Mouse (Mus musculus): Measurements from ENCODE around the gene Pkig. TPM values are rescaled to one million over a fixed set of nuclear protein-coding genes. Genes with fewer than 3 reads are reported as not detected.
A peak's percentile ranks its signal among the peaks of the same experiment; 100 is the strongest.
"Not testable (repeated sequence)": the region's sequence is repeated elsewhere in the genome, so short reads cannot be mapped to it uniquely, and the experiment has no call there.

Pkig gene
- total RNA-seq, 1 experiment from 2014 or later = 47.7 TPM

- DNase-seq = no peak
Measured at GRCm38 (mm10) chr2:163643576-163643971, 14.6 kb upstream of the Pkig start.

- DNase-seq = no peak
Measured at GRCm38 (mm10) chr2:163644047-163644446, 14.1 kb upstream of the Pkig start.

GRCm38 (mm10) chr2:163644575-163645385 is 13.4 kb upstream of the Pkig start, which contains the start of gene Serinc3:
Gene Serinc3 (minus strand): TSS chr2:163645131.
- peak; percentile 99 for DNase-seq

- no peak for DNase-seq
Measured at GRCm38 (mm10) chr2:163645700-163646460, 12.3 kb upstream of the Pkig start.

GRCm38 (mm10) chr2:163646461-163647080 is 11.6 kb upstream of the Pkig start:
- no peak for DNase-seq

GRCm38 (mm10) chr2:163655699-163656098 is 2.5 kb upstream of the Pkig start:
- DNase-seq = not testable (repeated sequence)

- DNase-seq = no peak
Measured at GRCm38 (mm10) chr2:163657486-163657885, 700 bp upstream of the Pkig start.

GRCm38 (mm10) chr2:163658941-163659340 is 755 bp downstream of the Pkig start:
- DNase-seq = no peak

- no peak for DNase-seq
Measured at GRCm38 (mm10) chr2:163659431-163659830, 1.2 kb downstream of the Pkig start.

GRCm38 (mm10) chr2:163660103-163660701 is 2.0 kb downstream of the Pkig start:
- DNase-seq = no peak

- DNase-seq = no peak
Measured at GRCm38 (mm10) chr2:163661371-163661850, 3.2 kb downstream of the Pkig start.

GRCm38 (mm10) chr2:163662076-163662475 is 3.9 kb downstream of the Pkig start:
- no peak for DNase-seq

- DNase-seq = no peak
Measured at GRCm38 (mm10) chr2:163662698-163663221, 4.6 kb downstream of the Pkig start.

GRCm38 (mm10) chr2:163663930-163664329 is 5.7 kb downstream of the Pkig start:
- no peak for DNase-seq

- no peak for DNase-seq
Measured at GRCm38 (mm10) chr2:163667045-163667444, 8.9 kb downstream of the Pkig start.

GRCm38 (mm10) chr2:163670872-163671594 is 12.8 kb downstream of the Pkig start:
- DNase-seq = no peak

- no peak for DNase-seq
Measured at GRCm38 (mm10) chr2:163674397-163674796, 16.2 kb downstream of the Pkig start.

GRCm38 (mm10) chr2:163675144-163675619 is 17.0 kb downstream of the Pkig start:
- DNase-seq = no peak

GRCm38 (mm10) chr2:163675662-163676061 is 17.5 kb downstream of the Pkig start:
- no peak for DNase-seq

GRCm38 (mm10) chr2:163676321-163676720 is 18.1 kb downstream of the Pkig start:
- DNase-seq = no peak

- no peak for DNase-seq
Measured at GRCm38 (mm10) chr2:163676745-163677144, 18.6 kb downstream of the Pkig start.

Measured in adrenal gland, postnatal 25 days (tissue).